8 mouse cellular contexts compared by ENCODE assay signal in genomic region chr5:149183721-149184103, GRCm38 (mm10). TPM values are rescaled to one million over a fixed set of nuclear protein-coding genes. Genes with fewer than 3 reads are reported as not detected.
DNase-seq lines count a peak whose midpoint lies in the region; ATAC-seq lines count a peak whose summit lies in the region.

No protein-coding gene starts in this region.

- WGBS in lung, embryonic 15.5 days, result 0% methylated on average over 10 of the region's 13 CpGs
- under 1% methylated on average over 13 of the region's 13 CpGs for WGBS in embryonic facial prominence, embryonic 13.5 days
- under 1% methylated on average over 13 of the region's 13 CpGs for WGBS in large intestine, adult 2 months
- WGBS in neural tube, embryonic 14.5 days, result under 1% methylated on average over 13 of the region's 13 CpGs

- H3K27ac ChIP-seq in lung, embryonic 15.5 days, result peak overlapping the region; percentile 92
- H3K27ac ChIP-seq in embryonic facial prominence, embryonic 13.5 days, result peak overlapping the region; percentile 97
- H3K27ac ChIP-seq in neural tube, embryonic 14.5 days (ENCODE audit: low read depth, low read length), result peak overlapping the region; percentile 96

- no peaks in the 10 kb centered on the region for H3K27me3 ChIP-seq in lung, embryonic 15.5 days
- H3K27me3 ChIP-seq in embryonic facial prominence, embryonic 13.5 days, result no peaks in the 10 kb centered on the region
- no peaks in the 10 kb centered on the region for H3K27me3 ChIP-seq in neural tube, embryonic 14.5 days (ENCODE audit: control insufficient read depth, insufficient read depth, low read length)

- peak overlapping the region; percentile 56 for H3K4me3 ChIP-seq in lung, embryonic 15.5 days
- peak overlapping the region; percentile 81 for H3K4me3 ChIP-seq in embryonic facial prominence, embryonic 13.5 days
- peak overlapping the region; percentile 61 for H3K4me3 ChIP-seq in neural tube, embryonic 14.5 days (ENCODE audit: low read depth, low read length)

- H3K4me1 ChIP-seq in lung, embryonic 15.5 days, result peaks cover 19% of the 10 kb centered on the region
- peaks cover 16% of the 10 kb centered on the region for H3K4me1 ChIP-seq in embryonic facial prominence, embryonic 13.5 days
- H3K4me1 ChIP-seq in neural tube, embryonic 14.5 days (ENCODE audit: control insufficient read depth, insufficient read depth, low read length), result peaks cover 2% of the 10 kb centered on the region; the same call in 1 of the 2 replicates

- peak overlapping the region; percentile 62 for H3K9ac ChIP-seq in lung, embryonic 15.5 days
- peak overlapping the region; percentile 87 for H3K9ac ChIP-seq in embryonic facial prominence, embryonic 13.5 days
- H3K9ac ChIP-seq in neural tube, embryonic 14.5 days (replicated peaks; ENCODE audit: low read depth, low read length), result peak overlapping the region; percentile 78

- 0 out of 2 replicates have a peak, but pooled peaks cover 4% of the 10 kb centered on the region for H3K36me3 ChIP-seq in lung, embryonic 15.5 days
- no peaks in the 10 kb centered on the region for H3K36me3 ChIP-seq in embryonic facial prominence, embryonic 13.5 days
- H3K36me3 ChIP-seq in neural tube, embryonic 14.5 days (ENCODE audit: control insufficient read depth, insufficient read depth, low read length), result no peaks in the 10 kb centered on the region

- ATAC-seq in lung, embryonic 15.5 days (ENCODE audit: borderline replicate concordance, extremely low read depth, low FRiP score, low TSS enrichment), result peak; percentile 63; the same call in 1 of the 2 replicates
- ATAC-seq in embryonic facial prominence, embryonic 13.5 days (ENCODE audit: insufficient number of reproducible peaks, insufficient read depth, low FRiP score, low TSS enrichment, low read depth), result peak; percentile 53; the same call in 1 of the 2 replicates
- peak; percentile 61 for ATAC-seq in neural tube, embryonic 14.5 days (ENCODE audit: low read depth)

- H3K4me2 ChIP-seq in lung, embryonic 15.5 days, result peak overlapping the region; percentile 60
- H3K4me2 ChIP-seq in embryonic facial prominence, embryonic 13.5 days, result peak overlapping the region; percentile 60
- peak overlapping the region; percentile 53 for H3K4me2 ChIP-seq in neural tube, embryonic 14.5 days (ENCODE audit: low read depth, low read length)

- DNase-seq in lung, adult 18-20 months, result no peak
- DNase-seq in large intestine, adult 2 months (ENCODE audit: low read depth, low spot score), result peak; percentile 29
- DNase-seq in thymus, postnatal 0 days (ENCODE audit: low spot score), result no peak
- DNase-seq in cerebellum, postnatal 14 days, result no peak
- DNase-seq in thymus, postnatal 4 days, result no peak

- no peaks in the 10 kb centered on the region for H3K9me3 ChIP-seq in lung, embryonic 15.5 days
- H3K9me3 ChIP-seq in embryonic facial prominence, embryonic 13.5 days, result no peaks in the 10 kb centered on the region
- H3K9me3 ChIP-seq in neural tube, embryonic 14.5 days (ENCODE audit: control insufficient read depth, low read length), result no peaks in the 10 kb centered on the region

RNA-seq across cellular contexts. Expression of gene Uspl1, which starts 0.4 kb away (rescaled TPM):
- polyA plus RNA-seq in lung, embryonic 15.5 days (2015; fragmentation: Nextera tagmentation; extraction: Ambion mirVana), result 37.0 and 39.0 TPM in 2 replicates
- 49.7 and 50.2 TPM in 2 replicates for polyA plus RNA-seq in embryonic facial prominence, embryonic 13.5 days (2015; fragmentation: Nextera tagmentation; extraction: Ambion mirVana)
- 6.8 and 10.2 TPM in 2 replicates for polyA plus RNA-seq in large intestine, adult 2 months (2012; rRNA removed)
- 68.5 and 71.3 TPM in 2 replicates for polyA plus RNA-seq in neural tube, embryonic 14.5 days (2014; fragmentation: Nextera tagmentation; extraction: Ambion mirVana)
- 77.0 and 78.9 TPM in 2 replicates for polyA plus RNA-seq in thymus, postnatal 0 days (2015; fragmentation: Nextera tagmentation; extraction: Ambion mirVana)

RNA-seq across cellular contexts. Expression of gene Hmgb1, which starts 0.6 kb away (rescaled TPM):
- polyA plus RNA-seq in lung, embryonic 15.5 days (2015; fragmentation: Nextera tagmentation; extraction: Ambion mirVana), result 1,537 and 1,564 TPM in 2 replicates
- polyA plus RNA-seq in embryonic facial prominence, embryonic 13.5 days (2015; fragmentation: Nextera tagmentation; extraction: Ambion mirVana), result 1,696 and 1,769 TPM in 2 replicates
- polyA plus RNA-seq in large intestine, adult 2 months (2012; rRNA removed), result 30.2 and 35.8 TPM in 2 replicates
- polyA plus RNA-seq in neural tube, embryonic 14.5 days (2014; fragmentation: Nextera tagmentation; extraction: Ambion mirVana), result 766 and 814 TPM in 2 replicates
- 2,611 and 2,714 TPM in 2 replicates for polyA plus RNA-seq in thymus, postnatal 0 days (2015; fragmentation: Nextera tagmentation; extraction: Ambion mirVana)

Comparison
In these comparisons a context has a peak if more than half of its experiments do, and no peak if none do; other contexts are left out.
1. RNA of gene Hmgb1, which starts 0.6 kb away (polyA plus RNA-seq): 2,611 to 2,714 TPM in thymus, postnatal 0 days, 1,696 to 1,769 TPM in embryonic facial prominence, embryonic 13.5 days, 1,537 to 1,564 TPM in lung, embryonic 15.5 days and 766 to 814 TPM in neural tube, embryonic 14.5 days; 30.2 to 35.8 TPM in large intestine, adult 2 months; every median in the first group is over 10 times any median in the second.
2. Peak in every context shown above with its lines, with median percentiles within 50 percentile points of each other: ATAC-seq, H3K27ac ChIP-seq, H3K4me2 ChIP-seq, H3K4me3 ChIP-seq and H3K9ac ChIP-seq.